Mouse (Mus musculus) CD8-positive naive resting alpha-beta T cell, adult 2 months (primary cell): Measurements from ENCODE around the gene Irf3.

Source experiments
- DNase-seq, 2 experiments: peaks; one replicate each; pipeline ENCODE4 v3.0.0; 2022; ENCODE audit warnings: low read depth in 2 of 2, low spot score in 2 of 2

The Irf3 gene

GRCm38 (mm10) chr7:44973415-44974130 lies 23.9 kb upstream of the Irf3 start:
- no peak for DNase-seq

- no peak for DNase-seq
Measured at GRCm38 (mm10) chr7:44974383-44975116, 22.9 kb upstream of the Irf3 start, which contains the start of gene Cpt1c. Cpt1c (minus strand) TSS chr7:44974851.

- DNase-seq = no peak
Measured at GRCm38 (mm10) chr7:44975117-44975419, 22.4 kb upstream of the Irf3 start.

- DNase-seq = no peak
Measured at GRCm38 (mm10) chr7:44978300-44978699, 19.1 kb upstream of the Irf3 start.

- DNase-seq = no peak
Measured at GRCm38 (mm10) chr7:44981539-44981938, 15.9 kb upstream of the Irf3 start.

- DNase-seq = peak; percentile 85 to 89
Measured at GRCm38 (mm10) chr7:44983085-44983484, 14.4 kb upstream of the Irf3 start.

- no peak for DNase-seq
Measured at GRCm38 (mm10) chr7:44983944-44984832, 13.3 kb upstream of the Irf3 start.

GRCm38 (mm10) chr7:44984833-44985164 lies 12.6 kb upstream of the Irf3 start:
- DNase-seq = no peak

GRCm38 (mm10) chr7:44985595-44986191 lies 11.8 kb upstream of the Irf3 start:
- peak; percentile 45 to 48 for DNase-seq

- DNase-seq = peak; percentile 98
Measured at GRCm38 (mm10) chr7:44986192-44986878, 11.1 kb upstream of the Irf3 start, which contains the start of gene Prmt1. Prmt1 (minus strand) TSS chr7:44986568.

GRCm38 (mm10) chr7:44986879-44987718 lies 10.3 kb upstream of the Irf3 start:
- DNase-seq = no peak

- no peak for DNase-seq
Measured at GRCm38 (mm10) chr7:44996672-44997071, 776 bp upstream of the Irf3 start.

- no peak for DNase-seq
Measured at GRCm38 (mm10) chr7:44997940-44998428, 536 bp downstream of the Irf3 start.

GRCm38 (mm10) chr7:44998501-44998955 lies 1.1 kb downstream of the Irf3 start, which contains the start of gene Bcl2l12:
Bcl2l12 (minus strand) TSS chr7:44998712.
- DNase-seq = no peak

- no peak for DNase-seq
Measured at GRCm38 (mm10) chr7:44999753-45000152, 2.3 kb downstream of the Irf3 start.

- DNase-seq = no peak
Measured at GRCm38 (mm10) chr7:45000539-45001114, 3.2 kb downstream of the Irf3 start.

- no peak for DNase-seq
Measured at GRCm38 (mm10) chr7:45002440-45002839, 5.0 kb downstream of the Irf3 start.

GRCm38 (mm10) chr7:45004546-45004945 lies 7.1 kb downstream of the Irf3 start:
- DNase-seq = no peak

GRCm38 (mm10) chr7:45005321-45005992 lies 8.0 kb downstream of the Irf3 start:
- no peak for DNase-seq
